Mouse (Mus musculus): Measurements from ENCODE around the gene Nt5c3b.
A peak's percentile ranks its signal among the peaks of the same experiment; 100 is the strongest.

Nt5c3b gene

DNA sequence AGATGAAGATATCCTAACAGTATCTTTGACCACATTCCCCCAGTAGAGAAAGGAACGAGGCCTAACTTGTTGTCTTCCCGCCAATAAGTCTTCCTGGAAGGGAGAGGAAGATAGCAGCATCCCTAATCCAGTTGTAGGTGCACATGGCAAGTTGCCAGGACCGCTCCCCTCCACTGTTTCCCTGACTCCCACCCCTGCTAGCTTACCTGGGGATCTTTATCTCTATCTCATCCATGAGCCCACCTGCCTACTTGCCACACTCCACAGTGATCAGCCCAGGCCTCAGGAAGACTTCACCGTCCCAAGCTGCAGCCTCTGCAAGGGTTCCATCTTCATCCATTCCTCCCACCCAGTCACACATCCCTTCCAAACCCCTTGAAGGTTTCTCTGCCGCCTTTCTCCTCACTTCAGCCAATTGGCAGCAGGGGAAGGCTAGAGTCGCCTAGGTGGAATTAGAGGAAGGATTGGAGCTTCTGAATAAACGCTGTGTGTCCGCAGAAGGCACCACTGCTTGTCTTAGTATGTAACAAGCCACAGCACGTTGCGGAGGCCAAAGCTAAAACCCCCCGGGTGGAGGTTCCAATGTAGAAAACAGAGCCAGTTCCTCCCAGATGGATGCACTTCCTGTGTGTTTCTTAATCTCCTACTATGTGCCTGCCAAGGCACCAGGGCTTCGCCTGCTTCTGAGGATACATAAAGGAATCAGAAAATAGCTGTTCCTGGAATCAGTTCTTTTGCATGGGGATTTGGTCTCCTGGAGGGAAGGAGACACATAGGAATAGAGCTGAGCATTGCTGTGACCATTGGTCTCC, 41.7 kb downstream of the Nt5c3b start:
- no peak for DNase-seq (ENCODE audit: low read depth, low spot score)

GRCm38 (mm10) chr11:100399320-100399719, 42.3 kb downstream of the Nt5c3b start:
- DNase-seq (ENCODE audit: low read depth, low spot score) = no peak

DNA sequence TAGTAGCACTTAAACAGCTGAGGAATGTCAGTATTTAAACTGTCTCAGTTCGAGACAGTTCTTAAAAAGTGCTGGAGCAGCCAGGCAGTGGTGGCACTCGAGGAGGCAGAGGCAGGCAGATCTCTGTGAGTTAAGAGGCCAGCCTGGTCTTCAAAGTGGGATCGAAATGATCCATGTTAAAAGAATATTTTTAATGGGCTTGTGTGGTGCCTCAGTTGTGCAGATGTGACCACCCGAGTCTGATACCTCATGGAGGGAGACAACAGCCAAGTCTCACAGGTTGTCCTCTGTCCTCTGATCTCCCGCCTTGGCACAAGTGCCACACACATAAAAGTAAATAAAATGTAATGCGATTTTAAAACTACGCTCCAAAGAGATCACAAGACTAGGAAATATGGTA, 43.1 kb downstream of the Nt5c3b start:
- no peak for DNase-seq (ENCODE audit: low read depth, low spot score)

GRCm38 (mm10) chr11:100397600-100398389, 43.8 kb downstream of the Nt5c3b start, which contains the start of gene Jup:
Jup (minus strand) TSS chr11:100397763.
- peak; percentile 97 for DNase-seq (ENCODE audit: low read depth, low spot score)

GRCm38 (mm10) chr11:100396886-100397599, 44.6 kb downstream of the Nt5c3b start:
- DNase-seq (ENCODE audit: low read depth, low spot score) = no peak

DNA sequence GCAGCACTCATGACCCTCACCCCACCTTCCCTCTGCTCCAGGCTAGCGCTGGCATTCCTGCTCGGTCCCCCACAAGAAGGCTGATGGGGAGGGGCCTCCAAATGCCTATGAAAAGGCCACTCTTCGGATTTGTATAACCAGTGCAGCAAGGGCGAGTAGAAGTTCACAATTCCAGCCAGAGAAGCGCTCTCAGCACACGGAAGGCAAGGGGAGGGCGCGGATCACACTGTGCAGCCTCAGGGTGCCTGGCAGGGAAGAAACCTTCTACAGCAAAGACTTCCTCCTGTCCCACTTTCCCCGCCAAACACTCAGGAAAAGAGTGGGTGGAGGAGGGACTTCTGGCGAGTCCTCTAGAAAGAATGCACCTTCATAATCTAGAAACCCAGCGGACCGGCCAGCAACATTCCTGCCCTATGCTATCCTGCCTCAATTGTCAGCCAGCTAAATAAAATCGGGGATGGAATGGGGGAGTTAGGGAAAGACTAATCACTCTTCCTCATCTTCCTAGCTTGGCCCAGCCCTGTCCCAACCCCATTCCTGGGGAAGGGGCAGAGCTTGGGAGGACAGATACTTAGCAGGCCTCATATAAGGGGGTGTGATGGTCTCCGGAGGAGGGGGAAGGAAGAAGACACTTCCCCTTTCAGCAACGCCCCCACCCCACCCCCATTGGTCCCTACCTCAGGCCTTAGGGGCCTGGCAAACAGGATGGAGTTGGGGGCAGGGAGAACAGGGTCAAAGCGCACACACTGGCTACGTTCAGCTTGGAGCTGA, 45.6 kb downstream of the Nt5c3b start:
- DNase-seq (ENCODE audit: low read depth, low spot score) = no peak

DNA sequence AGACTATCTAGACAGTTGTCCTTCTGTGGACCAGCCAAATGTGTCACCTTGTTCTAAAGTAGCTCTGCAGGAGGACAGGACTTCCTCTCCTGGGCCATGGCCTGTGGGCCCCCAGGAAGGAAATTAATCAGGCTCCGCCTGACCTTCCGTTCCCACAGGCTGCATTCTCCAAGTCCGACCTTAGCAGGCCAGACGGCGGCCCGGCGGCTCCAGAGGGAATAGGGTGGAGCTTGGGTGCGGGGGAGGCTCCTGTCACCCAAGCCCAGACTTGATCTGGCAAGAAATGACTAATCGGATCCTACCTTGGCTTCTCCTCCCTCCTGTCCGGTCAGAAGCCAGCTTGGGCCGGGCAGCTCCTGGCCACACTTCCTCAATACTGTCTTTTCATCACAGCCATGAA, 46.4 kb downstream of the Nt5c3b start:
- no peak for DNase-seq (ENCODE audit: low read depth, low spot score)

GRCm38 (mm10) chr11:100394353-100395074, 47.1 kb downstream of the Nt5c3b start:
- DNase-seq (ENCODE audit: low read depth, low spot score) = no peak

GRCm38 (mm10) chr11:100393733-100394132, 47.9 kb downstream of the Nt5c3b start:
- DNase-seq (ENCODE audit: low read depth, low spot score) = no peak

- no peak for DNase-seq (ENCODE audit: low read depth, low spot score)
Measured at GRCm38 (mm10) chr11:100392958-100393357, 48.6 kb downstream of the Nt5c3b start.

- DNase-seq (ENCODE audit: low read depth, low spot score) = no peak
Measured at GRCm38 (mm10) chr11:100391884-100392345, 49.7 kb downstream of the Nt5c3b start.

GRCm38 (mm10) chr11:100391081-100391883, 50.3 kb downstream of the Nt5c3b start:
- DNase-seq (ENCODE audit: low read depth, low spot score) = no peak

DNA sequence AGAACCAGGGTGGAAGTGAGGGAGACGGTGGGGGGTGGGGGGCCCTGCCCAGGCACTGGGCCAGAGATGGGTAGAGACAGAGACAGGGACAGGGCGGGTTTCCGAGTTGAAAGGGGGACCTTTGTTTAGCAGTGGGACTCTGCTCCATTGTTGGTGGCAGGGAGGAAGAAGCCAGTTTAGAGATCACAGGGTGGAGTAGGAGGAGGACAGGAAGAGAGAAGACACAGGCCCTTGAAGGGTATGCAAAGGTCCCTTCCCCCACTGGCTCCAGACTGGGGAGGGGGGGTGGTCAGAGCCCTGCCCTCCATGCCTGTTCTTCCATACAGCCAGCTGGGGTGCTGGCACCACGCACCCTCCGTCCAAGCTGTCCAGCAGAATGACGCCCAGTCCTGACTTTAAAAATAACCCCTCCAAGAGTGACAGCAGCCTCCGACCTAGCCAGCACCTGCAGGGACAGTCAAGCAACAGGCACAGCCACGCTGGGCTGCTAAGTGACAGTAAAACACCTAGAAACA, 51.6 kb downstream of the Nt5c3b start:
- no peak for DNase-seq (ENCODE audit: low read depth, low spot score)

GRCm38 (mm10) chr11:100388588-100388987, 53.0 kb downstream of the Nt5c3b start:
- no peak for DNase-seq (ENCODE audit: low read depth, low spot score)

DNA sequence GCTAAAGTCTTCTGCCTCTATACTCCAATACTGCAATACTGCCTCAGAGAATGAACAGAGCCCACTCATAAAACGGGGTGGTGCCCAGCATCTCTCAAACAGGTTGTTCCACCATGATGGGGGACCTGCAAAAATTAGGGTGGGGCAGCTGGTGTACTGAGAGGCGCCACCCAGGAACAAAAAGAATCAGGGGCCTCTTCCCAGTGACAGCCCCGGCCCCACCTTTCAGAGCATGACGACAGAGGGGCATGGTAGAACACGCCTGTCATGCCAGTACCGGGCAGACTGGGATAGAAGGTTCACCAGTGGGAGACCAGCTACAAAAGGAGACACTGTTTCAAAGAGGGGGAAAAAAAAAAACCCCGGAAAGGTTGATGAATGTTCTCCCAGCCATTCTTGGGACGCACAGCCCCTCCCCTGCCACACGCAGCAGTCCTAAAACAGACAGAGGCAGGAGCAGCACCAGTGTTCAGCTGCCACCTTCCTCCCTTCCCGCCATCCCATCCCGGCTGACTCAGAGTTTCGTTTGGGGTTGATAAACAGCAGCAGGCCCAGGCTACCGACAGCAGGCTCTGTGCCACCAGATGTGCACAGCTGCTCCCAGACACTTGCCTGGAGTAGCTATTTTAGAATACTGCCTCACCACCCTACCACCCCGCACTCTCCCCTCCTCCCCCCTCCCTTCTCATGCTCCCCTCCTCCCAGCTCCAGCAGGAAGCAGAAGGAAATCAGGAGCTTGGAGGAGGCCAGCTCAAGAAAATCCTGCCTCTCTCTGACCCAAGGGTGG, 53.8 kb downstream of the Nt5c3b start:
- DNase-seq (ENCODE audit: low read depth, low spot score) = peak; percentile 53

- DNase-seq (ENCODE audit: low read depth, low spot score) = no peak
Measured at GRCm38 (mm10) chr11:100387111-100387510, 54.5 kb downstream of the Nt5c3b start.

DNA sequence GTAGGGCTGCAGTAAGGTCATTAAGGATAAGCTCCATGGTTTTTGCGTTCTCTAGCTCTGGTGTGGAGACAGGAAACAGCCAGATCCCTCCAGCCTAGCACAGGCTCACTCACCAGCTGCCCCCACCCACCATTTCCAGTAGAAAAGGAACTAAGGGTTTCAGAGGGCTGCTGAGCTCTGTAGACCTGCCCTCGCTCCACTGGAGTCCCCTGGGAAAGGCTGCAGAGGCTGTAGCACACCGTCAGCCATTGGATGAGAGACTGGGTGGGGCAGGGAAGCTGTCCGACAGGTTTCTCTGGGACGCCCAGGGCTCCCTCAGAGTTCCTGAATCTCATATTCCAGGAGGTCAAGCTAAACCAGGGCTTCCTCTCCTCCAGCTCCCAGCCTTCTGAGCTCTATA, 55.0 kb downstream of the Nt5c3b start:
- DNase-seq (ENCODE audit: low read depth, low spot score) = no peak

GRCm38 (mm10) chr11:100385016-100385415, 56.6 kb downstream of the Nt5c3b start:
- no peak for DNase-seq (ENCODE audit: low read depth, low spot score)

- no peak for DNase-seq (ENCODE audit: low read depth, low spot score)
Measured at GRCm38 (mm10) chr11:100382682-100383081, 58.9 kb downstream of the Nt5c3b start.

Measured in forelimb bud, embryonic 11.5 days (tissue).